Mouse (Mus musculus): Measurements from ENCODE around the gene Echdc2. TPM values are rescaled to one million over a fixed set of nuclear protein-coding genes. Genes with fewer than 3 reads are reported as not detected.
A peak's percentile ranks its signal among the peaks of the same experiment; 100 is the strongest.

Gene Echdc2
- total RNA-seq, 2 experiments from 2014 or later: 16.5 to 17.7 TPM

GRCm38 (mm10) chr4:108196277-108196855 lies 31.1 kb downstream of the Echdc2 start:
- DNase-seq (ENCODE audit: low spot score in 2 of 2): no peak

- DNase-seq (ENCODE audit: low spot score in 2 of 2): no peak
These were observed 34.0 kb downstream of the Echdc2 start for GRCm38 (mm10) chr4:108199236-108199635.

- DNase-seq (ENCODE audit: low spot score in 2 of 2): no peak
These were observed 39.4 kb downstream of the Echdc2 start for GRCm38 (mm10) chr4:108204629-108205028.

GRCm38 (mm10) chr4:108213023-108213422 lies 47.8 kb downstream of the Echdc2 start:
- no peak for DNase-seq (ENCODE audit: low spot score in 2 of 2)

- no peak for DNase-seq (ENCODE audit: low spot score in 2 of 2)
These were observed 52.3 kb downstream of the Echdc2 start, which contains the start of gene Zyg11a for GRCm38 (mm10) chr4:108217332-108218179. Zyg11a (minus strand) TSS chr4:108218048.

GRCm38 (mm10) chr4:108219019-108219418 lies 53.8 kb downstream of the Echdc2 start:
- DNase-seq (ENCODE audit: low spot score in 2 of 2): no peak

GRCm38 (mm10) chr4:108222507-108222906 lies 57.3 kb downstream of the Echdc2 start:
- no peak for DNase-seq (ENCODE audit: low spot score in 2 of 2)

- peak in 1 of 2 experiments; percentile 13 for DNase-seq (ENCODE audit: low spot score in 2 of 2)
These were observed 60.2 kb downstream of the Echdc2 start for GRCm38 (mm10) chr4:108225341-108225872.

Other genes starting within 250 kb of the Echdc2 start
- 1 to 10 TPM; 6.1 to 9.4 TPM for gene Cpt2, start 241.8 kb upstream of the Echdc2 start, total RNA-seq (2021)
- gene Slc1a7, start 197.1 kb upstream of the Echdc2 start, total RNA-seq (2021): not detected
- gene Podn, start 69.0 kb upstream of the Echdc2 start, total RNA-seq (2021): 1 to 10 TPM; 6.8 to 8.4 TPM
- 100 to 1,000 TPM; 102 to 110 TPM for gene Scp2, start 20.4 kb upstream of the Echdc2 start, total RNA-seq (2021)
- not detected for gene Zyg11a, start 52.6 kb downstream of the Echdc2 start, total RNA-seq (2021)
- gene Zyg11b, start 135.7 kb downstream of the Echdc2 start, total RNA-seq (2021): 10 to 100 TPM; 93.4 to 97.0 TPM
- 10 to 100 TPM; 27.9 to 29.4 TPM for gene Coa7, start 162.7 kb downstream of the Echdc2 start, total RNA-seq (2021)
- gene Shisal2a, start 217.9 kb downstream of the Echdc2 start, total RNA-seq (2021): not detected
- 1 to 10 TPM; 3.1 to 4.7 TPM for gene Gpx7, start 241.5 kb downstream of the Echdc2 start, total RNA-seq (2021)